Mouse (Mus musculus): Measurements from ENCODE around the gene Stx4a. TPM values are rescaled to one million over a fixed set of nuclear protein-coding genes. Genes with fewer than 3 reads are reported as not detected.

Gene Stx4a
- total RNA-seq, 2 experiments from 2014 or later = 99.2 to 104 TPM

DNA sequence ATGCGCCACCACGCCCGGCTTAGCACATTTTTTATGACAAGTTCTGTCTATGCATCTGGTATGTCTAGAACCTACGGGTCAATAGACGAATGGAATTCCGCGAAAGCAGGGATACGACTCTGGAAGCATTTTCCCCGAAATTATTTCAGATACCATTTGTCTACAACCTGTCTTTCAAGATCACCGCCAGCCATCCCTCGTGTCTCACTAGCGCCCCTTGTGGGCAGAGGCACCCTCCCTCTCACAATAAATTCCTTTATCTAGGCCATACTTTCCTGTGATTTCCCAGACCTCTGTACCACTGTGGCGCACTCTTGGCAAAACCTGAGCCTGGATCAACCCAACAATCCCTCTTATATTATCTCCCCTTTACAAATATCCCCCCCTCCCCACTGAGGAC, 72.3 kb downstream of the Stx4a start:
- peak; percentile 27 to 58 for DNase-seq (ENCODE audit: low spot score in 2 of 2)

GRCm38 (mm10) chr7:127897542-127897941, 73.4 kb downstream of the Stx4a start:
- no peak for DNase-seq (ENCODE audit: low spot score in 2 of 2)

DNA sequence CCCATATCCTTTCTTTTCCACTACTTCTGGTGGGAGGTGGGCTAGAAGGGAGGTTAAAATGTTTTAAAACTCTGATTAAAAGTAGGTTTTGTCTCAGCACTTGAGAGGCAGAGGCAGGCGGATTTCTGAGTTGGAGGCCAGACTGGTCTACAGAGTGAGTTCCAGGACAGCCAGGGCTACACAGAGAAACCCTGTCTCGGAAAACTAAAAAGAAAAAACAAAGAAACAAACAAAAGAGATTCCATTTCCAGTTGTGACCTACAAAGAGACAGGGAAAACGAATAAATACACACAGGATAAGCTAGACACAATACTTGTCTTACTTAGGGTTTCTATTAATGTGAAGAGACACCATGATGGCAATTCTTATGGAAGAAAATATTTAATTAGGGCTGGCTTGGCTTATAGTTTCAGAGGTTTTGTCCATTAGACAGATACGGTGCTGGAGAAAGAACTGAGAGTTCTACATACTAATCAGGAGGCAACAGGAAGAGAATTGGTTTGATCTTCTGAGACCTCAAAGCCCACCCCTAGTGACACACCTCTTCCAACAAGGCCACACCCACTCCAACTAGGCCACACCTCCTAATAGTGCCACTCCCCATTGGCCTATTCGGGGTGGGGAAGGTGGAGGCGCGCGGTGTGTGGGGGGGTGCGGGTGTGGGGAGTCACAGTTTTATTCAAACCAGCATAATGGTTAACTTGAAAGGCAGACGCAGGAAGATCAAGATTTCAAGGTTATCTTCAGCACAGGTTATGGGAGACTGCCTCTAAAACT, 74.3 kb downstream of the Stx4a start:
- DNase-seq (ENCODE audit: low spot score in 2 of 2) = no peak

Other genes with a start within 250 kb of the Stx4a start
- gene Ccdc189, start 235.7 kb upstream of the Stx4a start, total RNA-seq (2021) = 1 to 10 TPM; 8.4 to 8.5 TPM
- 10 to 100 TPM; 54.1 to 64.1 TPM for gene Rnf40, start 235.5 kb upstream of the Stx4a start, total RNA-seq (2021)
- gene Zfp629, start 208.5 kb upstream of the Stx4a start, total RNA-seq (2021) = 10 to 100 TPM; 16.4 to 16.5 TPM
- 10 to 100 TPM; 53.4 to 88.2 TPM for gene Bcl7c, start 115.4 kb upstream of the Stx4a start, total RNA-seq (2021)
- gene Ctf1, start 111.6 kb upstream of the Stx4a start, total RNA-seq (2021) = 1 to 10 TPM; 3.3 to 4.8 TPM
- gene Ctf2, start 92.1 kb upstream of the Stx4a start, total RNA-seq (2021) = not detected
- 10 to 100 TPM; 10.7 to 14.4 TPM for gene Fbxl19, start 79.8 kb upstream of the Stx4a start, total RNA-seq (2021)
- 10 to 100 TPM; 28.5 to 30.7 TPM for gene Orai3, start 54.5 kb upstream of the Stx4a start, total RNA-seq (2021)
- 10 to 100 TPM; 30.3 to 40.4 TPM for gene Setd1a, start 47.6 kb upstream of the Stx4a start, total RNA-seq (2021)
- 1 to 10 TPM; 2.4 to 3.0 TPM for gene Gm49388, start 38.7 kb upstream of the Stx4a start, total RNA-seq (2021)
- gene Hsd3b7, start 23.7 kb upstream of the Stx4a start, total RNA-seq (2021) = 10 to 100 TPM; 31.5 to 40.4 TPM
- gene Stx1b, start 255 bp downstream of the Stx4a start, total RNA-seq (2021) = 1 to 10 TPM; 4.2 to 5.6 TPM
- gene Zfp646, start 51.9 kb downstream of the Stx4a start, total RNA-seq (2021) = 10 to 100 TPM; 31.1 to 36.6 TPM
- 1 to 10 TPM; 8.3 to 9.5 TPM for gene Zfp668, start 52.5 kb downstream of the Stx4a start, total RNA-seq (2021)
- 1 to 10 TPM; 1.2 to 1.9 TPM for gene Prss53, start 66.7 kb downstream of the Stx4a start, total RNA-seq (2021)
- gene Gm21974, start 71.2 kb downstream of the Stx4a start, total RNA-seq (2021) = not detected
- gene Vkorc1, start 71.3 kb downstream of the Stx4a start, total RNA-seq (2021) = 10 to 100 TPM; 67.2 to 67.4 TPM
- gene Bckdk, start 79.8 kb downstream of the Stx4a start, total RNA-seq (2021) = 100 to 1,000 TPM in 1 of 2 experiments, 10 to 100 TPM in 1; 97.1 to 109 TPM
- 10 to 100 TPM; 27.1 to 30.2 TPM for gene Kat8, start 88.2 kb downstream of the Stx4a start, total RNA-seq (2021)
- under 1 TPM in 1 of 2 experiments, not detected in 1; 0.23 TPM for gene Prss8, start 105.8 kb downstream of the Stx4a start, total RNA-seq (2021)
- gene Prss36, start 122.4 kb downstream of the Stx4a start, total RNA-seq (2021) = 10 to 100 TPM in 1 of 2 experiments, 1 to 10 TPM in 1; 6.2 to 11.4 TPM
- 100 to 1,000 TPM; 150 to 153 TPM for gene Fus, start 143.2 kb downstream of the Stx4a start, total RNA-seq (2021)
- 1 to 10 TPM in 1 of 2 experiments, under 1 TPM in 1; 0.83 to 3.7 TPM for gene Pycard, start 169.6 kb downstream of the Stx4a start, total RNA-seq (2021)
- under 1 TPM in 1 of 2 experiments, not detected in 1; 0.29 TPM for gene Trim72, start 179.7 kb downstream of the Stx4a start, total RNA-seq (2021)
- gene Itgam, start 238.3 kb downstream of the Stx4a start, total RNA-seq (2021) = 1 to 10 TPM; 4.9 to 6.9 TPM
- gene Gm49368, start 238.4 kb downstream of the Stx4a start, total RNA-seq (2021) = under 1 TPM in 1 of 2 experiments, not detected in 1; 0.10 TPM